Comparison of ENCODE assay signal across 13 mouse cellular contexts in genomic region chr6:40062190-40062501, GRCm38 (mm10).
A peak's percentile ranks its signal among the peaks of the same experiment; 100 is the strongest.
DNase-seq lines count a peak whose midpoint lies in the region; ATAC-seq lines count a peak whose summit lies in the region.
"Had no signal": no experiment of that assay in that cellular context is flagged by ENCODE, and none has a peak within 500 bp of the region (broad histone marks: within the 10 kb centered on the region; RNA-seq: fewer than 3 reads in every experiment).

No protein-coding gene starts in this region.

- intact Hi-C loops in left cerebral cortex, postnatal 4 days (cut with DNase I), result no loop called here

- no peak for DNase-seq in frontal cortex, postnatal 10 days (ENCODE audit: low spot score in 2 of 2)
- peak; percentile 38 to 40 for DNase-seq in left cerebral cortex, adult 9 months (ENCODE audit: low spot score in 2 of 2)
- no peak for DNase-seq in left cerebral cortex, postnatal 4 days
- peak; percentile 45 for DNase-seq in right cerebral cortex, adult 18-20 months
- no peak for DNase-seq in right cerebral cortex, postnatal 25 days
- no peak for DNase-seq in lung, postnatal 36 days
- DNase-seq: adrenal gland, postnatal 36 days; cerebellum, adult 11 months; gastrocnemius, postnatal 10 days; heart, postnatal 10 days; lung, adult 2 months; thymus, postnatal 25 days had no signal

- ATAC-seq in frontal cortex, adult (ENCODE audit: low TSS enrichment), result 0 out of 2 replicates have a peak, but pooled peaks have one; percentile 20

Comparison
In these comparisons a context has a peak if more than half of its experiments do, and no peak if none do; other contexts are left out.
1. DNase-seq: peak in left cerebral cortex, adult 9 months (2 of 2) and right cerebral cortex, adult 18-20 months (single experiment); none in frontal cortex, postnatal 10 days (0 of 2), left cerebral cortex, postnatal 4 days (single experiment), right cerebral cortex, postnatal 25 days (single experiment) and lung, postnatal 36 days (single experiment).